8 mouse cellular contexts compared by ENCODE assay signal in genomic region chr5:91518302-91518790, GRCm38 (mm10). TPM values are rescaled to one million over a fixed set of nuclear protein-coding genes. Genes with fewer than 3 reads are reported as not detected.
A peak's percentile ranks its signal among the peaks of the same experiment; 100 is the strongest.
DNase-seq lines count a peak whose midpoint lies in the region; ATAC-seq and TF ChIP-seq lines count a peak whose summit lies in the region.

No protein-coding gene starts in this region.

- H3K4me1 ChIP-seq in kidney, embryonic 14.5 days (ENCODE audit: control insufficient read depth, insufficient read depth, low read length): no peaks in the 10 kb centered on the region; the same call in 1 of the 2 replicates
- no peaks in the 10 kb centered on the region for H3K4me1 ChIP-seq in cortical plate, adult 2 months (ENCODE audit: control insufficient read depth, insufficient read depth, low read length)

- H3K4me2 ChIP-seq in kidney, embryonic 14.5 days (replicated peaks; ENCODE audit: low read depth, low read length): peak overlapping the region; percentile 88

- no peak for TF ChIP-seq CTCF in cortical plate, adult 2 months (IDR thresholded peaks at IDR 0.05; ENCODE audit: extremely low read depth, insufficient read depth, low read length)

- no peak overlapping the region for H3K27ac ChIP-seq in kidney, embryonic 14.5 days (ENCODE audit: low read depth, low read length)
- H3K27ac ChIP-seq in cortical plate, adult 2 months (ENCODE audit: insufficient read depth, low read length): no peak overlapping the region

- no peaks in the 10 kb centered on the region for H3K27me3 ChIP-seq in kidney, embryonic 14.5 days (ENCODE audit: control insufficient read depth, insufficient read depth, low read length)

- H3K9ac ChIP-seq in kidney, embryonic 14.5 days (ENCODE audit: low read depth, low read length): 0 out of 2 replicates have a peak overlapping the region, but pooled peaks have one; percentile 53

- peak overlapping the region; percentile 60 for H3K4me3 ChIP-seq in kidney, embryonic 14.5 days (ENCODE audit: low read length)
- H3K4me3 ChIP-seq in cortical plate, adult 2 months (ENCODE audit: insufficient read depth, low read length): peak overlapping the region; percentile 76

- H3K9me3 ChIP-seq in kidney, embryonic 14.5 days (ENCODE audit: control insufficient read depth, low read length): no peaks in the 10 kb centered on the region

- TF ChIP-seq POLR2A in cortical plate, adult 2 months (IDR thresholded peaks at IDR 0.05; ENCODE audit: extremely low read depth, insufficient read depth, low read length): no peak

- DNase-seq in kidney, postnatal 14 days: no peak
- DNase-seq in heart, postnatal 4 days: peak; percentile 6
- DNase-seq in layer of hippocampus, adult 18-20 months (ENCODE audit: low spot score in 2 of 2): no peak
- no peak for DNase-seq in cerebellum, adult 8-10 months
- DNase-seq in urinary bladder, postnatal 10 days (ENCODE audit: low spot score): no peak

- no peaks in the 10 kb centered on the region for H3K36me3 ChIP-seq in kidney, embryonic 14.5 days (ENCODE audit: control insufficient read depth, insufficient read depth, low read length)

- ATAC-seq in kidney, embryonic 14.5 days (ENCODE audit: low FRiP score, low TSS enrichment): no peak
- ATAC-seq in megakaryocyte-erythroid progenitor cell, adult 5-6 weeks (replicated peaks; ENCODE audit: low FRiP score, low TSS enrichment, poor library complexity, severe bottlenecking): 0 out of 2 replicates have a peak, but pooled peaks have one; percentile 23

- 4% methylated on average over 16 of the region's 16 CpGs for WGBS in kidney, embryonic 14.5 days

RNA-seq across cellular contexts. Expression of gene Parm1, which starts 0.9 kb away (rescaled TPM):
- polyA plus RNA-seq in kidney, embryonic 14.5 days (2014; fragmentation: Nextera tagmentation; extraction: Ambion mirVana): 7.1 and 8.1 TPM in 2 replicates
- polyA plus RNA-seq in cortical plate, adult 2 months (2012; rRNA removed): 19.8 and 21.2 TPM in 2 replicates
- 10 to 100 TPM; 60.7 to 63.4 TPM for total RNA-seq in heart, postnatal 4 days (2021)
- 6.8 and 11.5 TPM in 2 replicates for total RNA-seq in megakaryocyte-erythroid progenitor cell, adult 5-6 weeks (2014; fragmentation: Nextera tagmentation)
- total RNA-seq in megakaryocyte-erythroid progenitor cell, adult 5-6 weeks (2017): 6.2 and 7.8 TPM in 2 replicates
- 10 to 100 TPM; 52.4 to 59.3 TPM for total RNA-seq in layer of hippocampus, adult 18-20 months (2021)

Comparison
In these comparisons a context has a peak if more than half of its experiments do, and no peak if none do; other contexts are left out.
1. RNA of gene Parm1, which starts 0.9 kb away (total RNA-seq): 60.7 to 63.4 TPM in heart, postnatal 4 days and 52.4 to 59.3 TPM in layer of hippocampus, adult 18-20 months; 6.2 to 11.5 TPM in megakaryocyte-erythroid progenitor cell, adult 5-6 weeks; every median in the first group is over 4 times any median in the second.